Mouse (Mus musculus): Measurements from ENCODE around the gene Vil1.

GRCm38 (mm10) chr1:74394311-74394710 is 14.9 kb upstream of the Vil1 start:
- no peak for TF ChIP-seq CTCF (IDR thresholded peaks at IDR 0.05; ENCODE audit: control insufficient read depth, insufficient read depth, low read length)
- TF ChIP-seq POLR2A (IDR thresholded peaks at IDR 0.05; ENCODE audit: borderline replicate concordance, control insufficient read depth, low read depth, low read length): no peak
